Mouse (Mus musculus) gastrocnemius, postnatal 14 days (tissue): ENCODE results near the gene Treh. TPM values are rescaled to one million over a fixed set of nuclear protein-coding genes. Genes with fewer than 3 reads are reported as not detected.

Source experiments
- DNase-seq: peaks from one replicate; pipeline ENCODE4 v3.0.0; 2021; ENCODE audit warnings: mixed read lengths
- intact Hi-C: fragments of 180-260 bp; cut with DNase I; formaldehyde crosslinking; loops from one replicate; pipeline ENCODE4 v1.15.1; 2025; ENCODE audit warnings: low total_unique reads
- total RNA-seq, 2 experiments: library from RNA; stranded (reverse); gene quantifications; 2 replicates each; pipeline ENCODE4 v1.2.3; 2021

The Treh gene
- total RNA-seq, 2 experiments from 2014 or later, result not detected

- no peak for DNase-seq
- intact Hi-C loops, result no loop called here
These were observed 38.6 kb downstream of the Treh start for GRCm38 (mm10) chr9:44711602-44712001.

DNA sequence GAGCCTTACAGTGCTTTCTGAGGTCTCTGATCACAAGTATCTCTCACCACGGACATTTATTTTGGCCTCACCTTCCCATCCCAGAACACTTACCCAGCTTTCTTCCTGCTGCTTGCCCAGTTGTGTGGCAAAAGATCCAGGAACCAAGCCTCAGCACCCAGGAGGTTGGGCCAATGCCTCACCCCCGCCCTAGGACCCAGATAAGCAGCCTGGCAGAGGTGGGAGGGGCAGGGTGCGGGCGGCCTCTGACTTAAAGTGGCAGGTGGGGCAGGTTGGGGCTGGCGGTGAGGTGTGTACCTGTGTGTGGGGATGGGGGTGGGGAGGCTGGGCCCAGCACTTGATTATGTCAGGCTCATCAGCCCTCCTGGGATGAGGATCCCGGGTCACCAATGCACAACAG lies 40.0 kb downstream of the Treh start:
- no peak for DNase-seq
- intact Hi-C loops, result no loop called here

DNA sequence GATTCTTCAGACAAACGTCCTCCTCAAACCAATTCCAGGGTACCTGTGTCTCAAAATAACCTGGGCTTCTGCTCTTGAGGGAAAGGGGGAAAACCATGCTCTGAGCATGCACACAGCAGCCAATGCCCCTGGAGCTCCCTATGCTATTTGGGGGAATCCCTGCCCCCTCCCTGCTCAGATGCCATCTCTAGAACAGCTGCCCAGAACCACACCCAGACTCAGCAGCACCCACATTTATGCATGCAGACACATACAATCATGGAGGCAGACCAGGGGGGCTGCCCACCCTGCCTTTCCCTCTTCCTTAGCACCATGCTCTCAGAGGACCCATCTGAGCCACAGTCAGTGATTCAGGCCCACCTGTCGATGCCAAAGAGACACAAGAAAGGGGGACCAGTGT lies 40.5 kb downstream of the Treh start:
- DNase-seq, result no peak
- intact Hi-C loops, result no loop called here

DNA sequence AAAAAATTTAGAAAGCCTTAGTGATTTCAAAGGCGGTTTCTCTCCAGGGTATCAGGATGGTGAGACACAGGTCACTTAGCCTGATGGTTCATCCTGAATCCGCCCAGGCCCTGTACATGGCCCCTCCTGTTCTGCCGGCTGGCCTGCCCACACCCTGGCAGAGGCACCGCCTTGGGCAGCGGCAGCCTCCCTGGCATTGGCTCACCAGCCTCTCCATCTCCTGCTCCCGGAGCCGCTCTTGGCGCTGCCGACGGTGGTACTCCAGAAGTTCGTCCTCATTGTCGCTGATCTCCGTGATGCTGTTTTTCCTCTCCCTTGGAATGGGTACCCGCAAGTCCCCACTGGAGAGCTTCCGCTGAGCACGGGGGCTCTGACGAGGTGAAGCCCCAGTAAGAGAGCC lies 42.1 kb downstream of the Treh start:
- intact Hi-C loops, result no loop called here
- DNase-seq, result no peak

- DNase-seq, result no peak
- intact Hi-C loops, result no loop called here
These were observed 42.8 kb downstream of the Treh start for GRCm38 (mm10) chr9:44715705-44716362.

DNA sequence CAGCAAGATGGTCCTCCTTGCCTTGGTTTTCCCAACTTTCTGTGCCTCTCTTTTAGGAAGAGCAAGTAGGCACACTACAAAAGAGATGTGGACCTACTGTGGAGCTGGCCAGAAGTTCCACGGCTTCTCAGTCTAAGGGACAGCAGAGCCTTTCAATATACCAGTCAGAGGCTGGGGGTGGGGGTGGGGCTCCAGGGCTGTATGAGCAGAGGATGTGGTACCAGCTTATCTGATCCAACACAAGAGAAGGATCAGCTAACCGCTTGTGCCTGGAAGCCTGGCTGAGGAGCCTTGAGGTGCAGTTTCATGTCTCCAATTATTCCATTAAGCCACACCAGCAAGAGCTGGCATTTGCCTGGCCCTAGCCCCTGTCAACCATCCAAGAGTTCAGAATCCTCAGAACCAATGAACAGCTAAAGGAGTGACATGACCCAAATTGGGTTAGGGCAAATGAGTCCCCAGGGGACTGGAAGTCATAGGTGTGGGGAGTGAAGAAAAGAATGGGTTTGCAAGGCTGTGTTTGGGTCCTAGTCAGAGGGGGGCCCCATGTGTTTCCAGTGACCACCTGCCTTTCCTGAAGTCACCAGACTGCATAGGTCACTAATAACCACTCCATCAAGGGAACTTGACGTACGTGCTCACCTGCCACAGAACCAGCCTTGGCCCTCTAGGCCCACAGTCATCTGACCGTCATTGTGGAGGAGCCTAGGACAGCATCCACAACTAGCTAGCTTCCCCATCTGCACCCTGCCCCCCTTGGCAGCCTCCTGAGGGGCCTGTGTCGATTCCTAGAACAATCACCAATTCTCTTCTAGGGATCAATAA lies 44.2 kb downstream of the Treh start:
- intact Hi-C loops, result no loop called here
- no peak for DNase-seq

GRCm38 (mm10) chr9:44717822-44718242 lies 44.8 kb downstream of the Treh start:
- DNase-seq, result no peak
- intact Hi-C loops, result no loop called here

GRCm38 (mm10) chr9:44718937-44719631 lies 46.1 kb downstream of the Treh start:
- no peak for DNase-seq
- intact Hi-C loops, result no loop called here

- intact Hi-C loops, result no loop called here
- no peak for DNase-seq
These were observed 46.8 kb downstream of the Treh start for GRCm38 (mm10) chr9:44719632-44720357.

- no peak for DNase-seq
- intact Hi-C loops, result no loop called here
These were observed 47.5 kb downstream of the Treh start for GRCm38 (mm10) chr9:44720358-44721153.

- DNase-seq, result peak; percentile 93
- intact Hi-C loops, result no loop called here
These were observed 48.3 kb downstream of the Treh start for GRCm38 (mm10) chr9:44721154-44721876.

GRCm38 (mm10) chr9:44721877-44722186 lies 48.8 kb downstream of the Treh start:
- intact Hi-C loops, result no loop called here
- no peak for DNase-seq

GRCm38 (mm10) chr9:44722575-44722974 lies 49.5 kb downstream of the Treh start:
- intact Hi-C loops, result no loop called here
- peak; percentile 5 for DNase-seq

DNA sequence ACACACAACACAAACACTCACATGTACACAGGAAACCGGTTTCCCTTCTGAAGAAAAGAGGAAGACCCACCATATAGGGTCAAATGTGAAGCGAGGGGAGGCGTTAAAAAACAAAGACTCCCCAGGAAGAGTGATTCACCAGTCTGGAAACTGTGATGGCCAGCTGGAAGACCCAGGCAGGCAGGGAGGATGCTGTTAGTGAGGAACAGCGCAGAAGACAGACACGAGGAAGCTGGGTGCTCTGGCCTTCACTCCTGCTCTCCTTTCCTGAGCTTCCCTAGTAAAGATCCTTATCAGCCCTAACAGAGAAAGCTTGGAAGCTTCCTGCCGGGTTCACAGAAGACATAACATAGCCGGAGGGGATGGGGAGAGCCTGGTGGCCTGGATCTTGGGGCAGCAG lies 50.0 kb downstream of the Treh start:
- intact Hi-C loops, result no loop called here
- DNase-seq, result no peak

- intact Hi-C loops, result no loop called here
- DNase-seq, result no peak
These were observed 50.5 kb downstream of the Treh start for GRCm38 (mm10) chr9:44723521-44724041.

- intact Hi-C loops, result no loop called here
- peak; percentile 76 for DNase-seq
These were observed 51.2 kb downstream of the Treh start for GRCm38 (mm10) chr9:44724223-44724622.

DNA sequence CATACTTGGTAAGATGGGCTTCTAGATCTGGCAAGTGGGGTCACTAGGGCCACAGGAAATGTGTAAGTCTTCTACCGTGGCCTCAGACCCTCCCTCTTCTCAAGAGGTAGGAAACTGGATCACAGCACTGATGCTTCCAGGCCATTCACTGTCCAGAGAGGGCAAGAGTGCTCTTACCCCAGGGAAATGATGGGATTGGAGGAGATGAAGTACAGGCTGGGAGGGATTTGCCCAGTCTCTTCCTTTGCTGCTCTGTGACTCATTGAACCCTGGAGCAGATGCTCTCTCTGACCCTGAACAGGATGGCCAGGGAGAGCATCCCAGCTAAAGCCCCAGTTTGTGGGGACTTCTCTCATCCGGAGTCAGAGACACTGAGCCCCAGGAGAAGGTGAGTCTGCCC lies 51.6 kb downstream of the Treh start:
- intact Hi-C loops, result no loop called here
- no peak for DNase-seq

DNA sequence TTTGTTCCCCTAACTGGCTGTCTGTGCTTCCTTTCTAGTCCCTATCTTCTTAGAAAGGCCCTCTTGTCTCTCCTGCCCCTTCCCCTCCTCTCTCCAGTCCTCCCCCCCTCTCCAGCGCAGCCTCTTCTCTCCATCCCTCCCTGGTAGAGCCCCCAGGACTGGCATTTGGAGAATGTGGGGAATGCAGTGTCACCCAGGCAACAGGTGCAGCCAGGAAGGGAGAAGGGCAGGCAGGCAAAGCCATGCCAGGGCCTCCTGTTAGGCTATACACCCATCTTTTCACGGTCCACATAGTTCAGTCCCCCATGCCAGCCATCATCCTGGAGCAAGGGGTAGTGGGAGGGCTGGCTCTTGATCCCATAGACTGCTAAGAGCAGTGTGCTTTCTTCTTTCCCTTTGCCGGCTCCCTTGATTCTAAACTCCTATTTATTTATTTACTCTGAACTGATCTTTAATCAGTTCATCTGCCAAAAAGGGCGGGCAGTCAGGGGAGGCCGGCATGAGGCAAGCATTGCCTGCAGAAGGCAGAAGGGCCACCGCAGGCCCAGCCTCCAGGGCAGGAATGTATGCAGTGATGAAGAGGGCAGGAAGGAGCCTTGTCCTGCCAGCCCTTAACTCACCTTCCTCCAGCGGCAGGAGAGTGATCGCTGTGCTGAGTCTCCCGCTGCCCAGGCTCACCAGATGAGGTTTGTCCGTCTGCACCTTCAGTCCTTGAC lies 53.6 kb downstream of the Treh start:
- no peak for DNase-seq
- intact Hi-C loops, result no loop called here
